Mouse (Mus musculus) neural tube, embryonic 12.5 days (tissue): ENCODE results near the gene Zfp61. TPM values are rescaled to one million over a fixed set of nuclear protein-coding genes. Genes with fewer than 3 reads are reported as not detected.

Experiments
- ATAC-seq: fragments of 200-750 bp; cut with Nextera tagmentation; 2 replicates; pipeline ENCODE4 v1.8.0; 2017; ENCODE audit warnings: low read depth, mild to moderate bottlenecking, moderate TSS enrichment, moderate library complexity; ENCODE audit not compliant: low FRiP score
- H3K27ac ChIP-seq: fragments of 300-500 bp; sonication (generic); 2 replicates; pipeline ENCODE4 v1.5.1; 2016
- H3K27me3 ChIP-seq: fragments of 300-500 bp; sonication (generic); replicated peaks from 2 replicates; pipeline ENCODE4 v1.6.1; 2016; ENCODE audit warnings: mild to moderate bottlenecking
- H3K36me3 ChIP-seq: fragments of 300-500 bp; sonication (generic); 2 replicates; pipeline ENCODE4 v1.6.1; 2016; ENCODE audit warnings: mild to moderate bottlenecking
- H3K4me1 ChIP-seq: fragments of 300-500 bp; sonication (generic); 2 replicates; pipeline ENCODE4 v1.6.1; 2016
- H3K4me2 ChIP-seq: fragments of 300-500 bp; sonication (generic); replicated peaks from 2 replicates; pipeline ENCODE4 v1.6.1; 2016; ENCODE audit warnings: mild to moderate bottlenecking
- H3K4me3 ChIP-seq: fragments of 300-500 bp; sonication (generic); 2 replicates; pipeline ENCODE4 v1.5.1; 2016
- H3K9ac ChIP-seq: fragments of 300-500 bp; sonication (generic); 2 replicates; pipeline ENCODE4 v1.6.1; 2016; ENCODE audit warnings: mild to moderate bottlenecking
- H3K9me3 ChIP-seq: fragments of 300-500 bp; sonication (generic); 2 replicates; pipeline ENCODE4 v1.6.1; 2016; ENCODE audit warnings: mild to moderate bottlenecking
- WGBS: fragments of 180-500 bp; shearing (Covaris S2); methylation state at CpG from one replicate; pipeline ENCODE4 v1.1.7; 2016; 5-methylcytosine and 5-hydroxymethylcytosine counted together
- polyA plus RNA-seq: library from polyadenylated mRNA; unstranded; fragments of >200 nt; fragmentation: Nextera tagmentation; extraction: Ambion mirVana; gene quantifications from 2 replicates; pipeline ENCODE4 v1.2.1, GENCODE M21; 2016

Gene Zfp61
- polyA plus RNA-seq: 41.3 and 43.7 TPM in 2 replicates

- WGBS: 2% methylated on average over 13 of the region's 13 CpGs
- peaks cover 16% of the 10 kb centered on the region for H3K4me1 ChIP-seq
- peaks cover 28% of the 10 kb centered on the region for H3K36me3 ChIP-seq
- H3K27ac ChIP-seq: no peak within 1 kb of the TSS
- peak within 1 kb of the TSS; percentile 73 for H3K4me2 ChIP-seq
- H3K9ac ChIP-seq: no peak within 1 kb of the TSS
- no peaks in the 10 kb centered on the region for H3K9me3 ChIP-seq
- peak within 1 kb of the TSS; percentile 67 for H3K4me3 ChIP-seq
- H3K27me3 ChIP-seq: no peaks in the 10 kb centered on the region
- ATAC-seq: peak; percentile 42
Observed at GRCm38 (mm10) chr7:24300771-24301282, at the start of gene Zfp61. Zfp61 (minus strand) TSS chr7:24301232.

GRCm38 (mm10) chr7:24348896-24349295, 47.9 kb upstream of the Zfp61 start, which contains the start of gene Lypd5:
Lypd5 (plus strand) TSS chr7:24349196.
- H3K4me2 ChIP-seq: no peak within 1 kb of the TSS
- H3K9ac ChIP-seq: no peak within 1 kb of the TSS
- no peak for ATAC-seq
- no peaks in the 10 kb centered on the region for H3K9me3 ChIP-seq
- no peak within 1 kb of the TSS for H3K27ac ChIP-seq
- H3K36me3 ChIP-seq: no peaks in the 10 kb centered on the region
- WGBS: 48% methylated on average over 6 of the region's 6 CpGs
- H3K4me1 ChIP-seq: no peaks in the 10 kb centered on the region
- 0 out of 2 replicates have a peak, but pooled peaks cover 4% of the 10 kb centered on the region for H3K27me3 ChIP-seq
- no peak within 1 kb of the TSS for H3K4me3 ChIP-seq

GRCm38 (mm10) chr7:24346444-24346843, 45.4 kb upstream of the Zfp61 start:
- no peak for ATAC-seq
- no peak overlapping the region for H3K4me2 ChIP-seq
- WGBS: 67% methylated on average over 5 of the region's 5 CpGs
- no peaks in the 10 kb centered on the region for H3K4me1 ChIP-seq
- H3K9me3 ChIP-seq: no peaks in the 10 kb centered on the region
- no peaks in the 10 kb centered on the region for H3K36me3 ChIP-seq
- 0 out of 2 replicates have a peak, but pooled peaks cover 4% of the 10 kb centered on the region for H3K27me3 ChIP-seq
- H3K9ac ChIP-seq: no peak overlapping the region
- no peak overlapping the region for H3K27ac ChIP-seq
- H3K4me3 ChIP-seq: no peak overlapping the region

GRCm38 (mm10) chr7:24343701-24344272, 42.8 kb upstream of the Zfp61 start:
- 67% methylated on average over 7 of the region's 7 CpGs for WGBS
- no peak overlapping the region for H3K4me3 ChIP-seq
- H3K9me3 ChIP-seq: no peaks in the 10 kb centered on the region
- H3K4me1 ChIP-seq: no peaks in the 10 kb centered on the region
- no peak for ATAC-seq
- no peak overlapping the region for H3K4me2 ChIP-seq
- no peak overlapping the region for H3K27ac ChIP-seq
- 0 out of 2 replicates have a peak, but pooled peaks cover under 1% of the 10 kb centered on the region for H3K27me3 ChIP-seq
- H3K36me3 ChIP-seq: no peaks in the 10 kb centered on the region
- H3K9ac ChIP-seq: no peak overlapping the region

- WGBS: 39% methylated on average over 2 of the region's 2 CpGs
Observed at GRCm38 (mm10) chr7:24338241-24338640, 37.2 kb upstream of the Zfp61 start.

GRCm38 (mm10) chr7:24335699-24336309, 34.8 kb upstream of the Zfp61 start:
- 13% methylated on average over 5 of the region's 5 CpGs for WGBS
- H3K36me3 ChIP-seq: no peaks in the 10 kb centered on the region

More at GRCm38 (mm10) chr7:24338241-24338640, 37.2 kb upstream of the Zfp61 start:
- Histone ChIP-seq H3K27ac (no peak overlapping the region), H3K36me3 (no peaks in the 10 kb centered on the region), H3K27me3 (0 out of 2 replicates have a peak, but pooled peaks cover 4% of the 10 kb centered on the region), H3K4me3 (no peak overlapping the region), H3K9ac (no peak overlapping the region), H3K9me3 (no peaks in the 10 kb centered on the region), H3K4me2 (no peak overlapping the region), H3K4me1 (no peaks in the 10 kb centered on the region)
- no peak for ATAC-seq

GRCm38 (mm10) chr7:24333304-24333986, 32.4 kb upstream of the Zfp61 start, which contains the start of gene Tescl:
Tescl (minus strand) TSS chr7:24333936.
- Histone ChIP-seq H3K4me1 (no peaks in the 10 kb centered on the region), H3K27me3 (0 out of 2 replicates have a peak, but pooled peaks cover 10% of the 10 kb centered on the region), H3K27ac (no peak within 1 kb of the TSS), H3K4me3 (no peak within 1 kb of the TSS), H3K9ac (no peak within 1 kb of the TSS), H3K4me2 (peak within 1 kb of the TSS; percentile 21; the same call in 1 of the 2 replicates), H3K36me3 (no peaks in the 10 kb centered on the region), H3K9me3 (no peaks in the 10 kb centered on the region)
- ATAC-seq: no peak
- 46% methylated on average over 49 of the region's 49 CpGs for WGBS

More at GRCm38 (mm10) chr7:24335699-24336309, 34.8 kb upstream of the Zfp61 start:
- Histone ChIP-seq H3K27me3 (0 out of 2 replicates have a peak, but pooled peaks cover 10% of the 10 kb centered on the region), H3K9ac (no peak overlapping the region), H3K4me3 (no peak overlapping the region), H3K4me2 (no peak overlapping the region), H3K9me3 (no peaks in the 10 kb centered on the region), H3K27ac (no peak overlapping the region), H3K4me1 (no peaks in the 10 kb centered on the region)
- no peak for ATAC-seq

GRCm38 (mm10) chr7:24327281-24327975, 26.4 kb upstream of the Zfp61 start:
- Histone ChIP-seq H3K9ac (no peak overlapping the region), H3K27me3 (no peaks in the 10 kb centered on the region)
- 88% methylated on average over 14 of the region's 14 CpGs for WGBS

GRCm38 (mm10) chr7:24326273-24327135, 25.5 kb upstream of the Zfp61 start:
- Histone ChIP-seq H3K4me1 (peaks cover 3% of the 10 kb centered on the region; the same call in 1 of the 2 replicates), H3K36me3 (no peaks in the 10 kb centered on the region), H3K27ac (no peak overlapping the region), H3K9ac (no peak overlapping the region), H3K4me2 (peak overlapping the region; percentile 59), H3K4me3 (no peak overlapping the region), H3K9me3 (no peaks in the 10 kb centered on the region), H3K27me3 (no peaks in the 10 kb centered on the region)
- ATAC-seq: peak; percentile 70
- 40% methylated on average over 20 of the region's 20 CpGs for WGBS

More at GRCm38 (mm10) chr7:24327281-24327975, 26.4 kb upstream of the Zfp61 start:
- H3K9me3 ChIP-seq: no peaks in the 10 kb centered on the region
- H3K4me2 ChIP-seq: no peak overlapping the region
- H3K4me3 ChIP-seq: no peak overlapping the region
- no peak for ATAC-seq
- no peak overlapping the region for H3K27ac ChIP-seq
- H3K36me3 ChIP-seq: no peaks in the 10 kb centered on the region
- H3K4me1 ChIP-seq: peaks cover 3% of the 10 kb centered on the region; the same call in 1 of the 2 replicates

GRCm38 (mm10) chr7:24325675-24326128, 24.7 kb upstream of the Zfp61 start:
- peaks cover 3% of the 10 kb centered on the region; the same call in 1 of the 2 replicates for H3K4me1 ChIP-seq
- H3K9ac ChIP-seq: 0 out of 2 replicates have a peak overlapping the region, but pooled peaks have one; percentile 27
- no peaks in the 10 kb centered on the region for H3K9me3 ChIP-seq
- no peaks in the 10 kb centered on the region for H3K36me3 ChIP-seq
- no peaks in the 10 kb centered on the region for H3K27me3 ChIP-seq
- no peak overlapping the region for H3K27ac ChIP-seq
- 6% methylated on average over 13 of the region's 13 CpGs for WGBS
- H3K4me2 ChIP-seq: peak overlapping the region; percentile 59
- H3K4me3 ChIP-seq: peak overlapping the region; percentile 33
- peak; percentile 75 for ATAC-seq

- no peak overlapping the region for H3K4me3 ChIP-seq
- no peak for ATAC-seq
- peaks cover 3% of the 10 kb centered on the region; the same call in 1 of the 2 replicates for H3K4me1 ChIP-seq
- H3K4me2 ChIP-seq: peak overlapping the region; percentile 59
- no peaks in the 10 kb centered on the region for H3K27me3 ChIP-seq
- no peaks in the 10 kb centered on the region for H3K36me3 ChIP-seq
- H3K9ac ChIP-seq: no peak overlapping the region
- H3K27ac ChIP-seq: no peak overlapping the region
- WGBS: 92% methylated on average over 6 of the region's 6 CpGs
- no peaks in the 10 kb centered on the region for H3K9me3 ChIP-seq
Observed at GRCm38 (mm10) chr7:24325197-24325596, 24.2 kb upstream of the Zfp61 start.
